Mouse (Mus musculus): ENCODE measurements around the gene Msi2. TPM values are rescaled to one million over a fixed set of nuclear protein-coding genes. Genes with fewer than 3 reads are reported as not detected.

Gene Msi2
- polyA plus RNA-seq, 1 experiment from 2014 or later, result 21.3 TPM

- no peaks in the 10 kb centered on the region for H3K27me3 ChIP-seq
- peak; percentile 94 for ATAC-seq (ENCODE audit: low FRiP score, low read depth)
- 51% methylated on average over 8 of the region's 8 CpGs for WGBS
Observed at GRCm38 (mm10) chr11:88356598-88357290, 361.6 kb downstream of the Msi2 start.

GRCm38 (mm10) chr11:88356016-88356415 is 362.3 kb downstream of the Msi2 start:
- H3K4me3 ChIP-seq, result no peak overlapping the region
- ATAC-seq (ENCODE audit: low FRiP score, low read depth), result no peak
- no peak overlapping the region for H3K9ac ChIP-seq
- H3K4me1 ChIP-seq, result peaks cover 28% of the 10 kb centered on the region
- 87% methylated on average over 12 of the region's 12 CpGs for WGBS
- H3K4me2 ChIP-seq (replicated peaks), result no peak overlapping the region
- no peaks in the 10 kb centered on the region for H3K9me3 ChIP-seq
- peaks cover 25% of the 10 kb centered on the region for H3K36me3 ChIP-seq
- H3K27ac ChIP-seq, result peak overlapping the region; percentile 70; the same call in 1 of the 2 replicates
- H3K27me3 ChIP-seq, result no peaks in the 10 kb centered on the region

More at GRCm38 (mm10) chr11:88356598-88357290, 361.6 kb downstream of the Msi2 start:
- Histone ChIP-seq H3K27ac (peak overlapping the region; percentile 79), H3K4me1 (peaks cover 28% of the 10 kb centered on the region), H3K36me3 (peaks cover 28% of the 10 kb centered on the region), H3K9ac (no peak overlapping the region), H3K4me3 (no peak overlapping the region), H3K4me2 (replicated peaks) (peak overlapping the region; percentile 44), H3K9me3 (no peaks in the 10 kb centered on the region)

GRCm38 (mm10) chr11:88354771-88355170 is 363.5 kb downstream of the Msi2 start:
- no peak overlapping the region for H3K4me2 ChIP-seq (replicated peaks)
- no peak overlapping the region for H3K4me3 ChIP-seq
- ATAC-seq (ENCODE audit: low FRiP score, low read depth), result no peak
- peaks cover 21% of the 10 kb centered on the region for H3K36me3 ChIP-seq
- 55% methylated on average over 9 of the region's 9 CpGs for WGBS
- H3K9ac ChIP-seq, result no peak overlapping the region
- H3K27ac ChIP-seq, result no peak overlapping the region
- H3K9me3 ChIP-seq, result no peaks in the 10 kb centered on the region
- H3K27me3 ChIP-seq, result no peaks in the 10 kb centered on the region
- H3K4me1 ChIP-seq, result peaks cover 28% of the 10 kb centered on the region

GRCm38 (mm10) chr11:88351722-88352473 is 366.4 kb downstream of the Msi2 start:
- no peak for ATAC-seq (ENCODE audit: low FRiP score, low read depth)
- Histone ChIP-seq H3K4me2 (replicated peaks) (no peak overlapping the region), H3K9me3 (no peaks in the 10 kb centered on the region), H3K36me3 (peaks cover 36% of the 10 kb centered on the region), H3K4me3 (no peak overlapping the region), H3K9ac (no peak overlapping the region), H3K27me3 (no peaks in the 10 kb centered on the region), H3K27ac (no peak overlapping the region), H3K4me1 (peaks cover 11% of the 10 kb centered on the region)
- WGBS, result 89% methylated on average over 3 of the region's 3 CpGs

GRCm38 (mm10) chr11:88348690-88349089 is 369.6 kb downstream of the Msi2 start:
- ATAC-seq (ENCODE audit: low FRiP score, low read depth), result no peak
- Histone ChIP-seq H3K4me3 (no peak overlapping the region), H3K4me1 (no peaks in the 10 kb centered on the region), H3K27me3 (no peaks in the 10 kb centered on the region), H3K27ac (no peak overlapping the region), H3K9me3 (no peaks in the 10 kb centered on the region), H3K9ac (no peak overlapping the region), H3K4me2 (replicated peaks) (no peak overlapping the region), H3K36me3 (peaks cover 33% of the 10 kb centered on the region)
- WGBS, result 75% methylated on average over 23 of the region's 23 CpGs

- 82% methylated on average over 3 of the region's 3 CpGs for WGBS
- H3K4me1 ChIP-seq, result no peaks in the 10 kb centered on the region
- no peak for ATAC-seq (ENCODE audit: low FRiP score, low read depth)
- no peak overlapping the region for H3K9ac ChIP-seq
- no peaks in the 10 kb centered on the region for H3K9me3 ChIP-seq
- no peak overlapping the region for H3K4me3 ChIP-seq
- H3K27me3 ChIP-seq, result no peaks in the 10 kb centered on the region
- peaks cover 33% of the 10 kb centered on the region for H3K36me3 ChIP-seq
- no peak overlapping the region for H3K4me2 ChIP-seq (replicated peaks)
- no peak overlapping the region for H3K27ac ChIP-seq
Observed at GRCm38 (mm10) chr11:88348056-88348455, 370.3 kb downstream of the Msi2 start.

GRCm38 (mm10) chr11:88346066-88346465 is 372.2 kb downstream of the Msi2 start:
- no peaks in the 10 kb centered on the region for H3K27me3 ChIP-seq
- no peaks in the 10 kb centered on the region for H3K4me1 ChIP-seq
- H3K9me3 ChIP-seq, result no peaks in the 10 kb centered on the region
- H3K36me3 ChIP-seq, result peaks cover 35% of the 10 kb centered on the region
- 75% methylated on average over 5 of the region's 5 CpGs for WGBS
- no peak overlapping the region for H3K4me2 ChIP-seq (replicated peaks)
- no peak overlapping the region for H3K27ac ChIP-seq
- H3K9ac ChIP-seq, result no peak overlapping the region
- H3K4me3 ChIP-seq, result no peak overlapping the region
- no peak for ATAC-seq (ENCODE audit: low FRiP score, low read depth)

- no peak for ATAC-seq (ENCODE audit: low FRiP score, low read depth)
- 95% methylated on average over 3 of the region's 3 CpGs for WGBS
- peaks cover 25% of the 10 kb centered on the region for H3K36me3 ChIP-seq
Observed at GRCm38 (mm10) chr11:88337926-88338325, 380.4 kb downstream of the Msi2 start.

GRCm38 (mm10) chr11:88334893-88335292 is 383.4 kb downstream of the Msi2 start:
- H3K4me2 ChIP-seq (replicated peaks), result no peak overlapping the region
- no peak overlapping the region for H3K4me3 ChIP-seq
- ATAC-seq (ENCODE audit: low FRiP score, low read depth), result no peak
- 0 out of 2 replicates have a peak overlapping the region, but pooled peaks have one; percentile 31 for H3K9ac ChIP-seq
- no peaks in the 10 kb centered on the region for H3K27me3 ChIP-seq
- peaks cover 30% of the 10 kb centered on the region for H3K4me1 ChIP-seq
- H3K9me3 ChIP-seq, result no peaks in the 10 kb centered on the region
- peaks cover 22% of the 10 kb centered on the region for H3K36me3 ChIP-seq
- 26% methylated on average over 5 of the region's 5 CpGs for WGBS
- H3K27ac ChIP-seq, result no peak overlapping the region

More at GRCm38 (mm10) chr11:88337926-88338325, 380.4 kb downstream of the Msi2 start:
- Histone ChIP-seq H3K4me1 (0 out of 2 replicates have a peak, but pooled peaks cover 7% of the 10 kb centered on the region), H3K9me3 (no peaks in the 10 kb centered on the region), H3K4me2 (replicated peaks) (no peak overlapping the region), H3K4me3 (no peak overlapping the region), H3K27ac (no peak overlapping the region), H3K27me3 (no peaks in the 10 kb centered on the region), H3K9ac (no peak overlapping the region)

GRCm38 (mm10) chr11:88332309-88332934 is 385.9 kb downstream of the Msi2 start:
- no peak overlapping the region for H3K4me2 ChIP-seq (replicated peaks)
- H3K27me3 ChIP-seq, result no peaks in the 10 kb centered on the region
- H3K27ac ChIP-seq, result no peak overlapping the region
- ATAC-seq (ENCODE audit: low FRiP score, low read depth), result peak; percentile 35; the same call in 1 of the 2 replicates
- H3K9me3 ChIP-seq, result no peaks in the 10 kb centered on the region
- WGBS, result 50% methylated on average over 8 of the region's 8 CpGs
- H3K9ac ChIP-seq, result no peak overlapping the region
- peaks cover 43% of the 10 kb centered on the region for H3K4me1 ChIP-seq
- peaks cover 5% of the 10 kb centered on the region for H3K36me3 ChIP-seq
- H3K4me3 ChIP-seq, result no peak overlapping the region

- no peaks in the 10 kb centered on the region for H3K27me3 ChIP-seq
- no peak overlapping the region for H3K27ac ChIP-seq
- H3K4me2 ChIP-seq (replicated peaks), result no peak overlapping the region
- H3K9ac ChIP-seq, result no peak overlapping the region
- no peak overlapping the region for H3K4me3 ChIP-seq
- H3K4me1 ChIP-seq, result peaks cover 48% of the 10 kb centered on the region
- peaks cover 5% of the 10 kb centered on the region; the same call in 1 of the 2 replicates for H3K36me3 ChIP-seq
- no peak for ATAC-seq (ENCODE audit: low FRiP score, low read depth)
- 79% methylated on average over 8 of the region's 8 CpGs for WGBS
- H3K9me3 ChIP-seq, result no peaks in the 10 kb centered on the region
Observed at GRCm38 (mm10) chr11:88331722-88332121, 386.6 kb downstream of the Msi2 start.

- Histone ChIP-seq H3K27ac (no peak overlapping the region), H3K4me1 (peaks cover 48% of the 10 kb centered on the region), H3K9ac (no peak overlapping the region), H3K9me3 (no peaks in the 10 kb centered on the region), H3K4me3 (no peak overlapping the region), H3K36me3 (peaks cover 4% of the 10 kb centered on the region; the same call in 1 of the 2 replicates), H3K27me3 (0 out of 2 replicates have a peak, but pooled peaks cover 4% of the 10 kb centered on the region), H3K4me2 (replicated peaks) (no peak overlapping the region)
- 37% methylated on average over 11 of the region's 11 CpGs for whole genome bisulfite sequencing
- ATAC-seq (ENCODE audit: low FRiP score, low read depth), result no peak
Observed at GRCm38 (mm10) chr11:88330799-88331198, 387.5 kb downstream of the Msi2 start.
